Mouse (Mus musculus) urinary bladder, postnatal 25 days (tissue): ENCODE measurements at regions not wholly inside any gene's neighbourhood (a gene's known extent, or its start where the extent isn't known, plus 50 kb on each side); places are given as distances from the start of the nearest gene placed in this dataset.

Experiments
- DNase-seq: peaks from one replicate; pipeline ENCODE4 v3.0.0; 2022; ENCODE audit warnings: low spot score

GRCm38 (mm10) chr6:93393551-93393950 is 450.3 kb upstream of the Adamts9 start:
- no peak for DNase-seq

GRCm38 (mm10) chr6:93392402-93392801 is 449.1 kb upstream of the Adamts9 start:
- no peak for DNase-seq

DNA sequence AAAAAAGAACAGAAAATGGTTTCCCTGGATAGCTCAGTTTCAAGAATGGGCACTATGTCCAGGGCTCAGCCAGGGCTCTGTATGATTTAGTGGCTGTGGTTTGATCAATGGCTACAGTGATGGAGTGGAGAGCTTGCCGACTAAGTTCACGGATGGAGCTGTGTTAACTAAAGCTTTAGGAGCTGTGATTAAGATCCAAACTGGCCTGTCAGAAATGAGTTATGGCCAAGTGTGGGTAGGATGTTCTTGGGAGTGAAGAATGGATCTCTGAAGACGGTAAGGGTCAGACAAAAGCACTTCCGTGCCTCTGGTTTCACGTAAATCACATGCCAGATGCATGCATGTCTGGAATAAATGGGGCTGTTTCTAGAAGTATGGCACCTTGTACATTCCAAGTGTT is 447.9 kb upstream of the Adamts9 start:
- DNase-seq, result no peak

GRCm38 (mm10) chr6:93371341-93371740 is 428.0 kb upstream of the Adamts9 start:
- no peak for DNase-seq

GRCm38 (mm10) chr6:93363846-93364245 is 420.6 kb upstream of the Adamts9 start:
- no peak for DNase-seq

DNA sequence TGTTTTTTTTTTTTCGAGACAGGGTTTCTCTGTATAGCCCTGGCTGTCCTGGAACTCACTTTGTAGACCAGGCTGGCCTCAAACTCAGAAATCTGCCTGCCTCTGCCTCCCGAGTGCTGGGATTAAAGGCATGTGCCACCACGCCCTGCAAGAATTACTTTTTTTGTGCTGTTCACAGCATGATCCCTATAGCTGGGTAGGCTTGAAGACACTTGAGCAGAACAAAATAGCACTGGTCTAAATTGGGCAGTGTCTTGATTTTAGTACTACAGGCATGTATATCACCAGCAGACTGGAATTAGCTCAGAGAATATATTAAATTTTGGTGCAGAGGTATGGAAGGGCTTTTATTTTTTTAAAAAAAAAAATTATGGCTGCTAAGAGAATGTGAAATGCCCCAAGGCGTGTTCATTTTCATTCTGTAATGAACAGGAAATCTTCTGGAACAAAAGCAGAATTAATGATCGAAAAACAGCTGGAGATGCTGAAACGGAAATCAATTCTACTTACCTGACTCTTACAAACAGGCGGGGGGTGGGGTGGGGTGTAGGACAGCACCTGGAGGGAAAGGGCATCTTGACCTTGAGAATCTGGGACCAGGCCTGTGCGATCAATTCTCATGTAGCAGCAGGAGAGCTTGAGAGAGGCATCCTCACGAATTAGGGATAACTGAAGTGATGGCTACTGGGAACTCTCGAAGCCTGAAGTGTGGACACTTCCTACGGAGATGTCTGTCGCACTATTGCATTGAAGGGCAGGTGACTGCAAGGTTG is 410.2 kb upstream of the Adamts9 start:
- DNase-seq, result no peak

- no peak for DNase-seq
Observed at GRCm38 (mm10) chr6:93349936-93350700, 406.8 kb upstream of the Adamts9 start.

DNA sequence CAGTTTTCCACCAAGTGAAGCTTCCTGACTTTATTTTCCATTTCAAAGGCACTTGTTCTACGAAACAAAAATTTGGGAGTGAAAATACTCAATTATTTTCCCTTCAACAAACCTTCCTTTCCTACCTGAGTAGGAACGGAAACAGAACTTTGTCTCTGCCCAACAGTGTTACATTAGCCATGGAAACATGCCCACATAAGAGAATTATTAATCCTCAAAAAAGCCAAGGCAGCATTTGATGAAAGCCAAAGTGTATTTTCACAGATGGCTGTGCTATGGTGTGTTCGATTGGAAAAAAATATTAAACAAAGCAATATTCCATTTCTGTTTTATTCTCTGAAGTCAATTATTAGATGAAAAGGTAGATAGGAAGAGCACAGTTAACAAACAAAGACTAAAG is 404.8 kb upstream of the Adamts9 start:
- DNase-seq, result no peak

- DNase-seq, result no peak
Observed at GRCm38 (mm10) chr6:93328683-93329082, 385.4 kb upstream of the Adamts9 start.

DNA sequence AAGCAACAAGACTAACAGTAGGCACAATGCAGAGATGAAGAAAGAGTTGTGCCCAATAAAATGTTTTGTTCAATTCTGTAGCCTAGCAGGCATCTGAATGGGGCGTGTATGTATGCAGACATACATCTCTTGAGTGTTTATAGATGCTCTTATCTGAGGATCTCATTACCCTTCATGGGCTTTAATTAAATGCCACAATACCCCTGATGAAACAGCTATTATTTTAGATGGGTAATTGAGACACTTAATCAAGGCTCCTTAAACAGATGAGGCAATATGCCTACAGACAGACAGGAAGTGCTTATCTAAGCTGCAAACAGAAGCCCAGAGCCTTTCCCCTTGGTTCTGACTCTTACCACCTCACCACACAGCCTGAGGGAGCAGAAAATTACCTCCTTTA is 384.6 kb upstream of the Adamts9 start:
- DNase-seq, result no peak

DNA sequence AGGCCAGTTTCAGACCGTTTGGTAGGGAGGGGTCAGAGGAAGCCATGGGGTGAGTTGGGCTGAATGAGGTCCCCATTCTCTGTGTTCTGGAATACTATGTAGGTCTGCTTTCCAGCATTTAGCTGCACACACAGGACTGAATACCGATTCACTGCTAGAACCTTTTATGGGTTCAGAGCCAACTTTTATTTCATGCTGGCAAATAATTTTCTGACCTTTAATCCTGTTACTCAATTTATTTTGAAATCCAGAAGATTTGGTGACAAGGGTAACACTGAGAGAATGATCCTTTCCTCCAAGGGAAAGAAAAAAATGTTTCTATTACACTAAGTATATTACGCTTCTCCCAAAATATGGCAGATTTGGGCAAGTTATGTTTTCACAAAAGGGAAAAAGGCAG is 380.6 kb upstream of the Adamts9 start:
- DNase-seq, result no peak

DNA sequence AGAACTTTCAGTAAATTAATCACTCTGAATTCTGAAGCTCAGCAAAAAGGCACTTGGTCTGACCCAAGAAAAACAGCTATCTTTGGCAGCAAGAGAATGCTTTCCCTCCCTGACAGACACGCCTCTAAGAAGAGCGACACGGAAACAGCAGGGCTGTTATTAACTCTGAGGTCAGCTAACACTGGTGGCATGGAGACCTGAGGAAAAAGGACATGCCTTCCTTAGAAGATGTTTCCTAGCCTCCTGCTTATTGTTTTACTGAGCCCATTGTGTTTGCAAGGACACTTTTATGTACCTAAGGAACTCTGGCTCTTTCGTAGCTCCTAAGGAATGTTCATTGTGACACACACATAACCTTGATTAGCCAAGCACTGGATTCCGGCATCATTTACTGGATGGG is 371.3 kb upstream of the Adamts9 start:
- DNase-seq, result no peak

- DNase-seq, result no peak
Observed at GRCm38 (mm10) chr6:93305176-93305575, 361.9 kb upstream of the Adamts9 start.

DNA sequence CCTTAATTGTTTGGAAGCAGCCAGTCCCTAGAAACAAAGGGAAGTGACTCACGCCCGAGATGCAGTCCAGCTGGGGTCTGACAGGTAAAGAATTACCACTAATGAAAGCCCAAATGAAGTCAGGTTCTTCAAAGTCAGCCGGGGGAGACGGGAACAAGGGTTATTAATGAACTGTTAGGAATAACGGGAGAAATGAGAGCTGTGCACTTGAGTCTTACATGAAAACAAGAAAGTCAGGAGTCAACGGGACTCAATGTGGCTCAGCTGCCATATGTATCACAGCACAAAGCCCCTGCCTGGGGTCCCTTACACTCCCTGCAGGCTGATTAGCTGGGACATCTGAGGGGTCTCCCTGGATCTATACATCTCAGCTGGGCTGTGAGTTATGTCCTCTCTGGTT is 354.7 kb upstream of the Adamts9 start:
- DNase-seq, result no peak

GRCm38 (mm10) chr6:93291711-93292110 is 348.4 kb upstream of the Adamts9 start:
- no peak for DNase-seq

GRCm38 (mm10) chr6:93288421-93288820 is 345.1 kb upstream of the Adamts9 start:
- no peak for DNase-seq

- DNase-seq, result no peak
Observed at GRCm38 (mm10) chr6:93285796-93286195, 342.5 kb upstream of the Adamts9 start.

- no peak for DNase-seq
Observed at GRCm38 (mm10) chr6:93281530-93281929, 338.2 kb upstream of the Adamts9 start.

DNA sequence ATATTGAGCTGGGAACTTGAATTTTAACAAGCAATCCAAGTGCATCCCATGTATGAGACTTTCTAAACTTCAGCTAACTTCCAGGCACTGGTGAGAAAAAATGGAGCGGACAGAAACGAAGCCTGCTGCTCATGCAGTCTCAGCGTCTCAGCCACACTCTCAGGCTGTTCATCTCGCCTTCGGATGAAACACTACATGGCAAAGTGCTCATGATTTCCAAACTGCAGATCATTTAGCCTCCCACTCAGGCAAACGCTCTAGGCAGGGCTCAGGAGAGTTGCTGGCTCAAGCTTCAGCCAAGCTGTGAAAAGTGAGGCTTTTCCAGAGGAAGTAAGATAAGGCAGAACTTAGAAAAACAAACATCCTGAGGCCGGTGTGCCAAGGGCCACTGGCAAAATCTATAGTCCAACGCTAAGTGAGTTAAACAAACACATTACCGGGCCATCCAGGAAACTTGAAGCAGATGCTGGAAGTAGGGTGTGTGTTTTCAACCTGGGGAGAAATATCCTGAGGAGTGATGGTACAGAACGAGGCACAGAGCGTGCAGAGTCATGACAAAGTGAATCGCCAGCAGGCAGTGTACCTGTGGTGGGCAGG is 330.7 kb upstream of the Adamts9 start:
- DNase-seq, result no peak

DNA sequence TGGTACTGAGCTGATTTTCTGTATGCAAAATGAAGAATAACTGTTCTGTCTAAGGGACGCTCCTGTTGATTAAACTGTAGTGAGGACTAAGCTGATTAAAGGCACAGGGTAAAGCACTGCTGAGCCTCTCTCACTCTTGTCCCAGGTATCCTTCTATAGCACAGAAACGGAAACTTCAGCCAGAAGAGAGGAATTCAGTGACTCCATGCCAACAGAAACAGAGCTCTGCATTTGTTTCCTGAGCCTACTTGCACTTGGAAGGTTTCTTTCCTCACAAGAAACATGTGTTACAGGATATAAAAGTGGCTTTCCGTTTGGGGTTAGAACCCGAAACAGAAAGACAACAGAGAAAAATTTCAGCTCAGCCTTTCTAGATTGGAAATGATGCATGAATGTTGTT is 328.9 kb upstream of the Adamts9 start:
- no peak for DNase-seq

DNA sequence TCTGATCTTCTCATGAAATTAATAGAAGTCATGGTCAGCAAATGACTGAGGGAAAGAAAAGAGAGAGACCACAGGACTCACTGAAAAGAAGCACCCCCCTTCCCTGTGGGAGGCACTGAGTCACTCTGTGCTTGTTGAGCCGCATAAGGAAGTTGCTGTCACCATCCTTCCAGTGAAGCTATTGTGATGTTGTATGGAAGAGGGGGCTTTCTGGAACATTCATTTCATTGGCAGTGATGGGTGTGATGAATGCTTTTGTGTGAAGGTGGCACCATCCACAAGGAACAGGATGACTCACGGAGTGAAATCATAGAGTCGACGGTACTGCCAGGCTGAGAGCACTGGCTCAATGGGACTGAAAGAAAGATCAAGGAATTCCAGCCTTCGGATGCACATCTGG is 323.5 kb upstream of the Adamts9 start:
- no peak for DNase-seq

DNA sequence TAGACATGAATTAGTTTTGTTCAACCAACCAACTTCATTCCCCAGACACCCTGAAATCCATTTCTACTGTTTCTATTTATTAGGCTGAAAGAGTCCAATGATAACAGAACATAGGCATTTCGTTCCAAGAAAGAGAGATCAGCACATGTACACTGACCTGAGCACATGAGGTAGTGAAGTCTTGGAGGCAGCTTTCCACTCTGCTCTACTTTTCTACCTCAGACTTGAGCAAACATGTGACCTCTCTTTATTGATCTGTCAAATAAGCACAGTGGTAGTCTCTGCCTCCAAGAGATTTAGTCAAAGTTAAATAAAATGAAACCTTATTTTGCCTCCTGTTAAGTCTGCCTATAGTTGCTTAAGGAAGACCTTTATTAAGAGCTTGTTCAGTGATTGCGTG is 321.9 kb upstream of the Adamts9 start:
- no peak for DNase-seq

GRCm38 (mm10) chr6:93260827-93261226 is 317.5 kb upstream of the Adamts9 start:
- DNase-seq, result no peak
